Mouse (Mus musculus) forelimb bud, embryonic 11.5 days (tissue): ENCODE data around the gene Auts2.
A peak's percentile ranks its signal among the peaks of the same experiment; 100 is the strongest.

Experiments
- DNase-seq: peaks from one replicate; pipeline ENCODE4 v3.0.0-alpha.2; 2012; ENCODE audit warnings: low read depth, low spot score

Auts2 gene

GRCm38 (mm10) chr5:132186221-132186620 is 356.9 kb downstream of the Auts2 start:
- DNase-seq: no peak

GRCm38 (mm10) chr5:132184395-132185095 is 358.6 kb downstream of the Auts2 start:
- no peak for DNase-seq

- peak; percentile 38 for DNase-seq
These were observed 361.1 kb downstream of the Auts2 start for GRCm38 (mm10) chr5:132182077-132182476.

- no peak for DNase-seq
These were observed 373.1 kb downstream of the Auts2 start for GRCm38 (mm10) chr5:132170010-132170409.

- DNase-seq: no peak
These were observed 374.3 kb downstream of the Auts2 start for GRCm38 (mm10) chr5:132168805-132169204.

GRCm38 (mm10) chr5:132168224-132168623 is 374.9 kb downstream of the Auts2 start:
- DNase-seq: no peak

- no peak for DNase-seq
These were observed 376.6 kb downstream of the Auts2 start for GRCm38 (mm10) chr5:132166559-132166958.

GRCm38 (mm10) chr5:132163960-132164359 is 379.2 kb downstream of the Auts2 start:
- DNase-seq: no peak

- DNase-seq: no peak
These were observed 381.0 kb downstream of the Auts2 start for GRCm38 (mm10) chr5:132162206-132162533.

- DNase-seq: peak; percentile 64
These were observed 381.6 kb downstream of the Auts2 start for GRCm38 (mm10) chr5:132161338-132162205.

- DNase-seq: no peak
These were observed 399.0 kb downstream of the Auts2 start for GRCm38 (mm10) chr5:132144181-132144580.

- no peak for DNase-seq
These were observed 402.3 kb downstream of the Auts2 start for GRCm38 (mm10) chr5:132140816-132141215.

- no peak for DNase-seq
These were observed 407.0 kb downstream of the Auts2 start for GRCm38 (mm10) chr5:132135941-132136663.

- DNase-seq: no peak
These were observed 411.2 kb downstream of the Auts2 start for GRCm38 (mm10) chr5:132131948-132132347.

GRCm38 (mm10) chr5:132130577-132130976 is 412.6 kb downstream of the Auts2 start:
- DNase-seq: no peak

- DNase-seq: no peak
These were observed 416.5 kb downstream of the Auts2 start for GRCm38 (mm10) chr5:132126626-132127025.

- peak; percentile 26 for DNase-seq
These were observed 427.5 kb downstream of the Auts2 start for GRCm38 (mm10) chr5:132115631-132116030.

- no peak for DNase-seq
These were observed 428.4 kb downstream of the Auts2 start for GRCm38 (mm10) chr5:132114561-132115301.

GRCm38 (mm10) chr5:132113480-132113879 is 429.7 kb downstream of the Auts2 start:
- DNase-seq: peak; percentile 32

- no peak for DNase-seq
These were observed 430.5 kb downstream of the Auts2 start for GRCm38 (mm10) chr5:132112666-132113065.

GRCm38 (mm10) chr5:132102426-132102825 is 440.7 kb downstream of the Auts2 start:
- no peak for DNase-seq

GRCm38 (mm10) chr5:132098461-132098860 is 444.7 kb downstream of the Auts2 start:
- DNase-seq: no peak
